Mouse (Mus musculus) megakaryocyte, embryonic 14.5 days (primary cell): ENCODE measurements around the gene Nr2f1.

ENCODE experiments used
- FLI1 ChIP-seq: IDR thresholded peaks from 2 replicates; pipeline ENCODE4 v1.6.1; 2012; ENCODE audit warnings: low read length, inconsistent platforms, mixed read lengths
- GATA1 ChIP-seq: IDR thresholded peaks from 3 replicates; pipeline ENCODE4 v1.6.1; 2012; ENCODE audit warnings: mixed read lengths, low read length, inconsistent platforms, borderline replicate concordance

DNA sequence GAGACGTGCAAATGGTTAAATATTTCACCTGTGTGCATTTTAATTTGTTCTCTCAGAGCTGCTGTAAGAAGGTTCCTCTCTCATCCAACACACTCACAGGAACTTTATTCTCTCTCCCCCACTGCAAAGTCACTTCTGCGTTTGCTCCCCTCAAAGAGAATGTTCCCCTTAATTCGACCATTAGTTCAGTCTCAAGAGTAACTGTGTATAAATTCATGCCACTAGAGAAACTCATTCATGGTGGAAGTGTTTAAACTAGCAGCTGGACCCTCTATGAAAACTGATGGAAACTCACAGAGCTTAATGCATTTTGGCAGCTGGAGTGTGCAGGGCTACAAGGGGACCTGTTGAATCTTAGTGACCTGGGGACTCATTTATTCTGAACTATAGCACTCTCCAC is 26.7 kb downstream of the Nr2f1 start:
- TF ChIP-seq FLI1 (no peak), GATA1 (no peak)
